Mouse (Mus musculus): ENCODE data around the gene Spata21.

The Spata21 gene

GRCm38 (mm10) chr4:141088033-141088432, at the start of gene Spata21:
Gene Spata21 (plus strand): TSS chr4:141088333.
- DNase-seq (ENCODE audit: low read depth) = no peak

- DNase-seq (ENCODE audit: low read depth) = no peak
Observed at GRCm38 (mm10) chr4:141041117-141041516, 47.0 kb upstream of the Spata21 start.

DNA sequence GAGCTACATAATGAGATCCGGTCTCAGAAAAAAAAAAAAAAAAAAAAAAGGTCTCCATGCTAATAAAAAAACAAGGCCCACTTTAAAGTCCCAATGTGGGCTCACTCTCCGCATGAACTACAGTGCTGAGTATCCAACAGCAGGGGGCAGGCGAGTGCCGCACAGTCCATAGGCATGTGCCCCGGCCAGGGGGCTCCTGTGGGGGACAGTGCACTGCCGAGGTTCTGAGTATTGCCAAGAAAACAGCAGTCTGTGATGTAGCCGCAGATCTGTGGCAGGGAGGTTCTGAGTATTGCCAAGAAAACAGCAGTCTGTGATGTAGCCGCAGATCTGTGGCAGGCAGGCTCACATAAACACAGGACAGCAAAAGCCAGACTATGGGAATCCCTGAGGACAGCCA, 43.3 kb upstream of the Spata21 start:
- DNase-seq (ENCODE audit: low read depth) = no peak

- DNase-seq (ENCODE audit: low read depth) = no peak
Observed at GRCm38 (mm10) chr4:141048810-141049475, 39.2 kb upstream of the Spata21 start.

DNA sequence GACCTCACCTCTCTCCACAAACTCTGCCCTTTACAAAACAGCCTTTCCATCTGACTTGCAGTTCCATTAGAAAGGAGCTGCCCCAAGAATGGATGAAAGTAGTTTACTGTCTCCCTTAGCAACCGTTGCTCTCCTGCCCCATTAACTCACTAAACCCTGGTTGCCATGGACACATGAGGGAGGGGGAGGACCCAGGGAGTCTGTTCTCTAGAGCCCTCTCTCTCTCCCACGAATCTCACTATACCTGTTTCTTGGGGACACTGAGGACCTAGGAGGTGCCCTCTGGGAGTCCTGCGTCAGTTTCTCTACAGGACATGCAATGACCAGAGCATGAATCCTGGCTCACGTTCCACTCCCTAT, 38.7 kb upstream of the Spata21 start:
- DNase-seq (ENCODE audit: low read depth) = no peak

- DNase-seq (ENCODE audit: low read depth) = no peak
Observed at GRCm38 (mm10) chr4:141052442-141052841, 35.7 kb upstream of the Spata21 start.

DNA sequence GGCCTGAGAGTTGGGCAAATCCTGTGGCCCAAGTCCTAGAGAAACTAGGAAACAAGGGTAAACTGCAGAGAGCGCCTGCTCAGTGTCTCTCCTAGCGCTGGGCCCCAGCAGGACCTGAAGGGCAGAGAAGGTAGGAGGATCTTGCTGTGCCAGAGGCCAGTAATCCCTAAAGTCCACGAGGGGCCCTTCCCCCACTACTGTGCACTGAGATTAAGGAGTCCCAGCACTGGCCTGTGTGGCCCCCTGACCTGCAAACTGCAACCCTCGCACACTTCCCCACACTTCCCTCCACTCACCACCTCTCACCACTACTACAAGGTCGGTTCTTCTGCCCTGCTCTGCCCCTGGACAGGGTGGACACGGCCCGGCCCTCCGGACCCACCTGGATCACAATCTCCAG, 35.0 kb upstream of the Spata21 start:
- DNase-seq (ENCODE audit: low read depth) = no peak

DNA sequence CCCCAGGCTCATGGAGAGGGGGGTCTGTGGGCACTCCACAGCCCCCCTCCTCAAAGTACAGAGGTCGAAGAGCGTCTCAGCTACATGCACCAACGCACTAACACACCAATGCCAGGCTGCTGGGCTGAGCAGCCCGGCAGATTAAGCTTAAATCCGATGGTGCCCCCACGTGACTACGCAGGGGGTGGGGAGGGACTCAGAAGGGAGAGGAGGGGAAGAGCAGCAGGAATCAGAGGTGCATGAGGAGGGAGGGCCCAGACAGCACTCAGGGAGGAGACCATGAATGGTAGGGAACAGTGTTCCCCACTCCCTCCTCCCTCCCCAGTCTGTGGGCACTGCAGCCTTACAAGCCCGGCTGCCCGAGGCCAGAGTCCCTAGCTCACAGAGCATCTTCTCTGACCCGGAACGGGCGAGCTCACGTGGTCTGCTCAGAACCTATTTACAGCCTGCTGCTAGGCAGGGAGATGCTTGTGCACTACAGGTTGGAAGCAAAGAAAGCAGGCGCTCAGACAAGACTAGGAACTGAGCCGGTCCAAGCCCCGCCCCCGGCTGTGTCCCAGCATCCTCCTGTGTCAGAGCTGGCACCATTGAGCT, 34.5 kb upstream of the Spata21 start:
- DNase-seq (ENCODE audit: low read depth) = no peak

GRCm38 (mm10) chr4:141056970-141057369, 31.2 kb upstream of the Spata21 start:
- no peak for DNase-seq (ENCODE audit: low read depth)

DNA sequence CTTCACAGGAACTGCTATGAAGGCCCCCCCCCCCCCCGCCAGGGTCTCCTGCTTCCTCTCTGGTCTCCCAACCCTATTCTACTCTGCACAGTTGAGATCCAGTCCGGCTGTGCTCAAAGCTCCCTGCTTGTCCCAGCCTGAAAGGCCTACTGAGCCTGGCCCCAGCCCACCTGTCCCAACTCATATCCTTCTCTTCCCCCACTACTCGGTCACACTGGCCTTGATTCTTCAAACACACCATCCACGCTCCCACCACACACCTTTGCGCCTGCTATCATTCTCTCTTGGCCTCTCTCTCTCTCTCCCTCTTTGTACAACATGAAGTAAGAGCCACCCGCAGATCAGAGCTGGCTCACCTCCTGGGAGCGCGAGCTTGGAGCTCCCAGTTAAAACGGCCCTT, 29.3 kb upstream of the Spata21 start:
- no peak for DNase-seq (ENCODE audit: low read depth)

- DNase-seq (ENCODE audit: low read depth) = no peak
Observed at GRCm38 (mm10) chr4:141059616-141060425, 28.3 kb upstream of the Spata21 start.

DNA sequence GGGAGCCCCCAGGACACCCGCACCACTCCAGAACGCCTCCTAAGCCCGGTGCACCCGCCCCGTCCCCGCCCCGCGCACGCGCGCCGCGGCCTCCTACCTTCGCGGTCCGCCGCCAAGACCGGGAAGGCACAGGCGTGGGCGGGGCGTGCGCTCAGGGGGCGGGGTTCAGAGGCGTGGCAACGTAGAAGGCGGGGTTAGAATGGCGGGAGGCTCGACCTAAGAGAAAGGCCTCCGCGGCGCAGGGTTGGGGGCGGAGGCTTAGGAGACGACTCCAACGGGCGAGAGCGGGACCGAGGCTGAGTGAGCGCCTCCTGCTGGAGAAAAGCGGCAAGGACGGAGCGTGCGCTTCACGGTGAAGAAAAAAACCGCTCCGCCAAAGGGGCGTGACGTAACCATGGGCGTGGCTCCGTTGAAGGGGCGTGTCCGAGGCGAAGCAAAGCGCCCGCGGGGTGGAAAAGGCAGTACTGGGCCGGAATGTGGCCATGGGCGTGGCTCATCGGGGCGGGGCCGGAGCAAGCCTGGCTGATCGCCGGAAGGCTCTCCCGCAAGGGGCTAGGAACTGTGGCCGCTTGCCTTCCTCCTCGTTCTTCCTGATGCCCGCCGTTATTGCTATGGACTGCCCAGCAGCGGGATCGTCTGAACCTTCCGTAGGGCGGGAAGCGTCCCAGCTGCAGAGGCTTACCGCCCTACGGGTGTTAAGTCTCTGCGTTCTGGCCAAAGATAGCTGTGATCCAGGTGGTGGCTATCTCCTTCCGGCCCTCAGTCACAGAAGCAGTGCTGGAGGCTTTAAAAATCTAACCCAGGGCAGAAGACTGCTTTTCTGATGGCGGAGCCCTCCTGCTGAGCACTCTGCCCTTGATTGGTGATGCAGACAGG, 27.5 kb upstream of the Spata21 start, which contains the start of gene Crocc:
TSS of gene Crocc (minus strand) at position 125 of the 876 bp plus-strand sequence.
- DNase-seq (ENCODE audit: low read depth) = peak; percentile 97

GRCm38 (mm10) chr4:141064104-141064659, 24.0 kb upstream of the Spata21 start:
- DNase-seq (ENCODE audit: low read depth) = no peak

DNA sequence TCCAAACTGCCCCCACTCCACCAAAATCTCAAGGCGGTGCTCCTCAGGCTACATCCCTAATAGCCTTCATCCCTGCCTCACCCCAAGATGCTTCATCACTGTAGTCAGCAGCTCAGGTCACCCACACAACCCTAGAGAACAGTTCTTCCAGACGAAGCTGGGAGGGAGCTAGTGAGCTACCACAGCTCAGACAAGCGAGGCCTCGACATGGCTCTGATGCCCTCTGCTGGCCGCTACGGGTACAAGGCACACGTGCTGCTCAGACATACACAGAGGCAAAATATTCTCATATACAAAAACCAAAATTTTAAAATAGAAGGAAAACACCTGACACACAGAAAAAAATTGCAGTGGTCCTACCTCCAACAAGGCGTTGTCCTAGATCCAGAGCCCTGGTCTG, 23.0 kb upstream of the Spata21 start:
- DNase-seq (ENCODE audit: low read depth) = peak; percentile 77

GRCm38 (mm10) chr4:141066709-141067515, 21.2 kb upstream of the Spata21 start:
- DNase-seq (ENCODE audit: low read depth) = no peak

DNA sequence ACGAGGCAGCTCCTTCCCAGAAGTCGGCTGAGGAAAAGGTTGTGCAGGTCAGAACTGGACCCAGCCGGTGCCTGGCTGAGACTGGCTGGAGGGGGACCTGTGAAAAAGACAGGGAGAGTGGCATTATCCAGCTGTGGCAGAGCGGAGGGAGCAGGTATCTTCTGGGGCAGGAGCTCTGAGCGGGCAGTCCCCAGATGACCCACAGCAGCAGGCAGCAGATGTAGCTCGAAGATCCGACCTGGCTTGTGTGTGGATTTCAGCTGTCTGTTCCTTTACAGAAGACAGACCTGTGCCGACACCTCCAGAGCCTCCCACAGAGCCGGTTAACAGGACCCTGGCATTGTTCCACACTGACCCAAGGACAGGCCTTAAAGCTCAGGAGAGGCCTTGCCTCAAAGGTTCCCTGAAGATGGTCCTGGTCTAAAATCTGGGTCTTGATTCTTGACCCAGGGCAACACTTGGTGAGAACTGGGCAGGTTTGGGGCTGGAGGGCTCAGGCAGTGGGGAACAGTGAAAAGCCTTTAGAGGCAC, 20.6 kb upstream of the Spata21 start:
- DNase-seq (ENCODE audit: low read depth) = no peak

DNA sequence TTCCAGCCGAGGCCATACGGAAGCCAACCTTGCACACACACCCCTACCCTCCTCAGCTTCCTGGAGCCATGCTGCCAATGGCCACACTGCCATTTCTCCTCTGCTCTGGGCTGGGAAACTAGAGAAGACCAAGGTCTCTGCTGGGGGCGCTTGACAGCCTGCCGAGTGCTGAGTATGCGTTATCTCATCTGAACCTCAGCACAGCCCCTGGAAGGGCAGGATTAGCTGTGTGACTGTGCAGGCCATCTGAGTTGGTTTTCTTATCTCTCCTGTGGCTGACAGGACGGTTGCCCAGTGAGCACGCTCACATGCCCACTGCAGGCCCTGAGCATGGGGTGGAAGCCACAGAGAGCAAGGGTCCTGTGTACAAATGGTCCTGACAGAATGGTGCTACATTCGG, 19.5 kb upstream of the Spata21 start:
- DNase-seq (ENCODE audit: low read depth) = no peak

DNA sequence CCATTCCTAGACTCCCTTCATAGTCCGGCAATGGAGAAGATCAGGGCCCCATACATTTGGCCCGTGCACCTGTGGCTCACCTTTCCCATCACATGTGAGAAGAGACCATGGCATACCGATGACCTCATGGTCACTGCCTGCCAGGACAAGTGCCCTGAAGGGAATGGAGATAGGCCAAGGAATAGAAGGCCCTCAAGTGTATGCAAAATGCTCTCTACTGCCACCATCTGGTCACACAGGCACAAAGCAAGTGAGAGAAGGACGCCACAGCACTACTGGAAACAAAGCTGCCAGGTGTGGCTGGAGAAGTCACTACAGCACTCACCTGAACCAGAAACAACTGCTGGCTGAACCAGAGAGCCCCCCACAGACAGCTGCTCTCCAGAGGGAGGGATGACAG, 18.4 kb upstream of the Spata21 start:
- no peak for DNase-seq (ENCODE audit: low read depth)

DNA sequence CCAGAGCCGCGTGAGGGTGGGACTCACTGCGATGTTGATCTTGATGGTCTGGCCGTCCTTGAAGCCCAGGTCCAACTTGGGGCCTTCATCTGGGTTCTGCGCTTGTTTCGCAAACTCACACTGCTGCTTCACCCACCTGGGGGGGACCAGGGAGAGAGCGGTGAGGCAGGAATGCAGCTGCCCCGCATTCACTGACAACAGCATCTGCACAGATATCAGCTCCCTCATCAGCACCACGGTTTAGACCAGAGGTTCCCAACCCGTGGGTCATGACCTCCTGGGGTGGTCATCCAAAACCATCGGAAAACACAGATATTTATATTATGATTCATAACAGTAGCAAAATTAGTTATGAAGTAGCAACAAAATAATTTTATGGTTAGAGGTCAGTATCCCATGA, 15.6 kb upstream of the Spata21 start:
- no peak for DNase-seq (ENCODE audit: low read depth)

DNA sequence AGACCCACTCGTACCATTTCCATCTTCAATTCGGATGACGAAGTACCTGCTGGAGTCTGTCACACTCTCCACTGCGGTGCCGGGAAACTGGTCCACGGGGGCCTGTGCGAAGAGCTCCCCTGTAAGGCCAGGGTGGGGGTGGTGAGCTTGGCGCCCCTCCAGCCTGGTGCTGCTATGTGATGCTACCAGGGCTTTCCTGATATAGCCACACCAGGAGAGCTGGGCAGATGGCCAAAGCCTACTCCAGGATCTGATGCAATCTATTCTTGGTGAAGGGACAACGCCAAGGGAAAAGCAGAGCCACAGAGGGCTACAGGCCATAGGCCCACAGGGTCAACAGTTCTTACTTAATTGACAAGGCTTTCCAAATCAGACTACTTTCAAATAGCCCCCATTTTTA, 14.5 kb upstream of the Spata21 start:
- no peak for DNase-seq (ENCODE audit: low read depth)

- DNase-seq (ENCODE audit: low read depth) = no peak
Observed at GRCm38 (mm10) chr4:141074109-141074508, 14.0 kb upstream of the Spata21 start.
